Mouse (Mus musculus): ENCODE data around the gene Olfr740. TPM values are rescaled to one million over a fixed set of nuclear protein-coding genes. Genes with fewer than 3 reads are reported as not detected.

The Olfr740 gene
- total RNA-seq (2017), result 0.23 TPM in 1 of 2 replicates, not detected in the other

DNA sequence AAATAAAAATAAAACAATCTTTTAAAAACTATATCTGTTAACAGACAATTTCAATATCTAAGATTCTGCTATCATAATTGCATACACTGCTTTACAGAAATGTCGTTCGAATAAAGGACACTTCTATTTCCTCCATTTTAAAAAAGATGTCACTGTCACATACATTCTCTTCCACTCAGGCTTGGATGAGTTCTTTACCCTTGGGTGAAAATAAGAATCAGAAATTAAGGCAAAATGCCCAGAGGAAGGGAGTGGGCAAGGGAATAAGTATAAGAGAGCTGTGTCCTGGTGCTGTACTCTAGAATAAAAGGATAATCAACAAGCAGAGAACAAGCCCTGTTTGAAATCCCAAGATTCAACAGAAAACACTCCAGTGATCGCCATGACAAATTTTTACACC is at the start of gene Olfr740:
Gene Olfr740, plus strand, starts transcription at position 301 of the 400 bp plus-strand sequence.
- ATAC-seq (ENCODE audit: extremely low read depth, insufficient number of reproducible peaks, low FRiP score, poor library complexity, severe bottlenecking), result no peak

DNA sequence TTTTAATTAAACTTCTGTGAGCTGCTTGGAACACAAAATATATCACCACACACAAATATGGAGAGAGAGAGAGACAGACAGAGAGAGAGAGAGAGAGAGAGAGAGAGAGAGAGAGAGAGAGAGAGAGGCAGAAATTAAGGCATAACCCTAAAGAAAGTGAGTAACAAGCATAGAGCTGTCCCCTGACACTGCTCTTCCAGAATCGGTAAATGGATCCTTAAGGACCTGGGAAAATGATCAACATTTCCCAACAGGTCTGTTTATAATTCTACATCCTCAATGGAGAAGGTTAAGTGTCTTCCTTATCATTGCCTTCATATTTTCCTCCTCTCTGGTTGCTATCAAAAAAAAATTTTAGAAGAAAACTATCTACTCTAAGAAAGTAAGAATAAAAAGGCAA is 38.1 kb upstream of the Olfr740 start, which contains the start of gene Olfr738:
Gene Olfr738, plus strand, starts transcription at position 301 of the 400 bp plus-strand sequence.
- no peak for ATAC-seq (ENCODE audit: extremely low read depth, insufficient number of reproducible peaks, low FRiP score, poor library complexity, severe bottlenecking)

DNA sequence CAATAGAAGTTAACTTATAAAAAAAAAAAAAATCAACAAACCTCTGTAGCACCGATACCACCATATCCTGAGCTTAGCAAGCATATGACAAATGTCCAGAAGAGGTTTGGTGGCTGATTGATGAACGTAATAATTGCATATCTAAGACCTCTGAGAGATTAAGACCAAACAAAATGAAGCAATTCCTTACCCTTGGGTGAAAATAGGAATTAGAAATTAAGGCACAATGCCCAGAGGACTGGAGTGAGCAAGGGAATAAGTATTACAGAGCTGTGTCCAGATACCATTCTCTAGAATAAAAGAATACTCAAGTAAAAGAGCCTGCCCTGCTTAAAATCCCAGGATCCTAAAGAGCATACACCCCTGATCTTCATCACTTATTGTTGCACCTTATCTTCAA is 27.0 kb upstream of the Olfr740 start, which contains the start of gene Olfr739:
Gene Olfr739, plus strand, starts transcription at position 301 of the 400 bp plus-strand sequence.
- no peak for ATAC-seq (ENCODE audit: extremely low read depth, insufficient number of reproducible peaks, low FRiP score, poor library complexity, severe bottlenecking)

DNA sequence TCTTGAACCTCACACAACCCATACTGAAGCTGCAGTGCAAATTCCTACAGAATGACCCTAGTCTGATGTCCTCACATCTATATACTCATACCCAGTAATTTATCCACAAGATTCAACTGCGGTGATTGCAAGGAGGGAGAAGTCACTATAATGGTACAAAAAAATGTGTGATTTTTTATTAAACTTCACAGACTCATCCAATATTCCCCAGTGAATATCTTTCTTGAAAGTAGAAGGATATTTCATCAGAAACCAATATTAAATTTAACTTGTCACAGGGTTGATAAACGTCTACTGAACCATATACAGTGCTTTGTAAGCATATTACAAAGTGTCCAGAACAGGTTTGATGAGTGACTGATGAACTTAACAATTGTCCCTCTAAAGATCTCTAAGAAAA is 27.1 kb downstream of the Olfr740 start, which contains the start of gene Olfr741:
Gene Olfr741, plus strand, starts transcription at position 301 of the 400 bp plus-strand sequence.
- no peak for ATAC-seq (ENCODE audit: extremely low read depth, insufficient number of reproducible peaks, low FRiP score, poor library complexity, severe bottlenecking)

DNA sequence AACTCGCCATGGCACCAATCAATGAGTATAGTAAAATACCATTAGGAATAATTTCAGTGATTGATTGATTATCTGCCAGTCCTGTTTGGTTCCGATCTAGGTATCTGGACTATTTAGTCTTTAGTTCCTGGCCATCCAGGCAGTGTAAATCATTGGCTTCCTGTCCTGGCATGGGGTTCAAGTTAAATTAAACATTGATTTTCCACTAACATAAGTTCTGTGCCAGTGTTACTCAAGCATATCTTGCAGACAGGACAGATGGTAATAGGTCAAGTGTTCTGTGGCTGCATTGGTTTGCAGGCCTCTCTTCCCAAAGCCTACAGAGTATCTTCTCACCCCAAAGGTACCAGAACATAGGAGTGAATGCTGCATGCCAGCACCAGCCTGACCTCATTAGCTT is 33.1 kb downstream of the Olfr740 start:
- ATAC-seq (ENCODE audit: extremely low read depth, insufficient number of reproducible peaks, low FRiP score, poor library complexity, severe bottlenecking), result no peak

DNA sequence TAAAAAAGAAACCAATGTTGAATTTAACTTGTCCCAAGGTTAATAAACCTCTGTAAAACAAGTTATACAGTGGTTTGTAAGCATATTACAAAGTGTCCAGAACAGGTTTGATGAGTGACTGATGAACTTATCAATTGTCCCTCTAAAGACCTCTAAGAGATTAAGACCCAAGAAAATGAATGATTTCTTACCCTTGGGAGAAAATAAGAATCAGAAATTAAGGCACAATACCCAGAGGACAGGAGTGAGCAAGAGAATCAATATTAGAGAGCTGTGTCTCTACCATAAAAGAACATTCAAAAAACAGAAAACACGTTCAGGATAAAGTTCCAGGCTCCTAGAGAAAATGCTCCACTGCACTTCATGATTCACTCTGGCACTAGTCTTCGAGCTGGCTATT is 58.0 kb downstream of the Olfr740 start, which contains the start of gene Olfr742:
Gene Olfr742, plus strand, starts transcription at position 301 of the 400 bp plus-strand sequence.
- ATAC-seq (ENCODE audit: extremely low read depth, insufficient number of reproducible peaks, low FRiP score, poor library complexity, severe bottlenecking), result no peak

Other genes with a start within 250 kb of the Olfr740 start
- gene Olfr731, start 203.7 kb upstream of the Olfr740 start, total RNA-seq (2017), result not detected in 2 replicates
- not detected in 2 replicates for gene Olfr732, start 161.3 kb upstream of the Olfr740 start, total RNA-seq (2017)
- not detected in 2 replicates for gene Olfr733, start 144.0 kb upstream of the Olfr740 start, total RNA-seq (2017)
- not detected in 2 replicates for gene Olfr734, start 118.8 kb upstream of the Olfr740 start, total RNA-seq (2017)
- not detected in 2 replicates for gene Olfr735, start 96.7 kb upstream of the Olfr740 start, total RNA-seq (2017)
- 0.12 TPM in 1 of 2 replicates, not detected in the other for gene Tlr11, start 87.6 kb upstream of the Olfr740 start, total RNA-seq (2017)
- gene Olfr736, start 64.4 kb upstream of the Olfr740 start, total RNA-seq (2017), result not detected in 2 replicates
- not detected in 2 replicates for gene Olfr738, start 38.0 kb upstream of the Olfr740 start, total RNA-seq (2017)
- gene Olfr739, start 26.9 kb upstream of the Olfr740 start, total RNA-seq (2017), result not detected in 2 replicates
- 0.81 TPM in 1 of 2 replicates, not detected in the other for gene Olfr741, start 27.2 kb downstream of the Olfr740 start, total RNA-seq (2017)
- not detected in 2 replicates for gene Olfr742, start 58.1 kb downstream of the Olfr740 start, total RNA-seq (2017)
- gene Olfr743, start 76.3 kb downstream of the Olfr740 start, total RNA-seq (2017), result not detected in 2 replicates
- 0.25 TPM in 1 of 2 replicates, not detected in the other for gene Olfr744, start 169.3 kb downstream of the Olfr740 start, total RNA-seq (2017)
- gene Olfr745, start 193.8 kb downstream of the Olfr740 start, total RNA-seq (2017), result not detected in 2 replicates
- not detected in 2 replicates for gene Olfr746, start 201.5 kb downstream of the Olfr740 start, total RNA-seq (2017)
- not detected in 2 replicates for gene Olfr747, start 247.7 kb downstream of the Olfr740 start, total RNA-seq (2017)

All from neutrophil, adult 5-6 weeks (primary cell).